Mouse (Mus musculus) liver, postnatal 0 days (tissue): ENCODE measurements around the gene Cbx4. TPM values are rescaled to one million over a fixed set of nuclear protein-coding genes. Genes with fewer than 3 reads are reported as not detected.

ENCODE experiments used
- ATAC-seq: fragments of 200-750 bp; cut with Nextera tagmentation; 2 replicates; pipeline ENCODE4 v1.8.0; 2017; ENCODE audit warnings: mild to moderate bottlenecking, moderate library complexity
- DNase-seq: peaks from one replicate; pipeline ENCODE4 v3.0.0-alpha.2; 2016
- H3K27ac ChIP-seq: fragments of 300-500 bp; sonication (generic); 2 replicates; pipeline ENCODE4 v1.5.1; 2014; ENCODE audit warnings: antibody characterized with exemption, moderate library complexity, mild to moderate bottlenecking, low read depth
- H3K27me3 ChIP-seq: fragments of 300-500 bp; sonication (generic); 2 replicates; pipeline ENCODE4 v1.6.1; 2014; ENCODE audit warnings: low read length, control low read depth, mixed read lengths; ENCODE audit not compliant: insufficient read depth
- H3K36me3 ChIP-seq: fragments of 300-500 bp; sonication (generic); replicated peaks from 2 replicates; pipeline ENCODE4 v1.6.1; 2014; ENCODE audit warnings: mild to moderate bottlenecking, control low read depth, low read length, moderate library complexity, mixed read lengths; ENCODE audit not compliant: insufficient read depth
- H3K4me1 ChIP-seq: fragments of 300-500 bp; sonication (generic); 2 replicates; pipeline ENCODE4 v1.6.1; 2014; ENCODE audit warnings: antibody characterized with exemption, mild to moderate bottlenecking, control low read depth; ENCODE audit not compliant: insufficient read depth
- H3K4me2 ChIP-seq: fragments of 300-500 bp; sonication (generic); 2 replicates; pipeline ENCODE4 v1.6.1; 2014; ENCODE audit warnings: low read depth, mild to moderate bottlenecking, low read length, moderate library complexity, mixed read lengths
- H3K4me3 ChIP-seq: fragments of 300-500 bp; sonication (generic); 2 replicates; pipeline ENCODE4 v1.5.1; 2014; ENCODE audit warnings: low read depth, low read length
- H3K9ac ChIP-seq: fragments of 300-500 bp; sonication (generic); replicated peaks from 2 replicates; pipeline ENCODE4 v1.6.1; 2014; ENCODE audit warnings: mild to moderate bottlenecking, moderate library complexity
- H3K9me3 ChIP-seq: fragments of 300-500 bp; sonication (generic); 2 replicates; pipeline ENCODE4 v1.6.1; 2016; ENCODE audit warnings: mild to moderate bottlenecking, control low read depth, low read length, mixed read lengths
- CTCF ChIP-seq: sonication (generic); IDR thresholded peaks from 2 replicates; pipeline ENCODE4 v1.5.1; 2016; ENCODE audit warnings: antibody characterized with exemption, low read depth
- EP300 ChIP-seq: IDR thresholded peaks from 2 replicates; pipeline ENCODE4 v1.6.1; 2016; ENCODE audit warnings: antibody characterized with exemption, low read depth, mild to moderate bottlenecking
- WGBS: fragments of 180-500 bp; shearing (Covaris S2); extraction: QIAGEN DNeasy Blood & Tissue Kit; methylation state at CpG from one replicate; pipeline ENCODE4 v1.1.7; 2014; ENCODE audit not compliant: insufficient replicate concordance; 5-methylcytosine and 5-hydroxymethylcytosine counted together
- polyA plus RNA-seq: library from polyadenylated mRNA; unstranded; fragments of >200 nt; fragmentation: Nextera tagmentation; extraction: Ambion mirVana; gene quantifications from 2 replicates; pipeline ENCODE4 v1.2.1, GENCODE M21; 2015

Gene Cbx4
- polyA plus RNA-seq, 1 experiment from 2014 or later, result 2.8 TPM

- WGBS, result 4% methylated on average over 35 of the region's 35 CpGs
- peak; percentile 67 for DNase-seq
- Histone ChIP-seq H3K4me1 (peaks cover 71% of the 10 kb centered on the region), H3K36me3 (0 out of 2 replicates have a peak, but pooled peaks cover under 1% of the 10 kb centered on the region), H3K9me3 (no peaks in the 10 kb centered on the region), H3K27ac (peak overlapping the region; percentile 95), H3K4me3 (peak overlapping the region; percentile 26), H3K27me3 (peaks cover 43% of the 10 kb centered on the region), H3K4me2 (peak overlapping the region; percentile 77), H3K9ac (0 out of 2 replicates have a peak overlapping the region, but pooled peaks have one; percentile 34)
- ATAC-seq, result no peak
- TF ChIP-seq CTCF, result peak; percentile 48
- TF ChIP-seq EP300, result no peak
These were observed 1.5 kb upstream of the Cbx4 start for GRCm38 (mm10) chr11:119087301-119088082.

GRCm38 (mm10) chr11:119085279-119086062 lies 550 bp downstream of the Cbx4 start:
- peaks cover 66% of the 10 kb centered on the region for H3K4me1 ChIP-seq
- H3K36me3 ChIP-seq, result peaks cover 19% of the 10 kb centered on the region
- peak overlapping the region; percentile 95 for H3K27ac ChIP-seq
- under 1% methylated on average over 55 of the region's 66 CpGs for WGBS
- ATAC-seq (peak; percentile 37), DNase-seq (peak; percentile 77)
- no peaks in the 10 kb centered on the region for H3K9me3 ChIP-seq
- peak overlapping the region; percentile 87 for H3K9ac ChIP-seq
- peak overlapping the region; percentile 77 for H3K4me2 ChIP-seq
- TF ChIP-seq EP300 (no peak), CTCF (no peak)
- peak overlapping the region; percentile 89 for H3K4me3 ChIP-seq
- H3K27me3 ChIP-seq, result peaks cover 37% of the 10 kb centered on the region

DNA sequence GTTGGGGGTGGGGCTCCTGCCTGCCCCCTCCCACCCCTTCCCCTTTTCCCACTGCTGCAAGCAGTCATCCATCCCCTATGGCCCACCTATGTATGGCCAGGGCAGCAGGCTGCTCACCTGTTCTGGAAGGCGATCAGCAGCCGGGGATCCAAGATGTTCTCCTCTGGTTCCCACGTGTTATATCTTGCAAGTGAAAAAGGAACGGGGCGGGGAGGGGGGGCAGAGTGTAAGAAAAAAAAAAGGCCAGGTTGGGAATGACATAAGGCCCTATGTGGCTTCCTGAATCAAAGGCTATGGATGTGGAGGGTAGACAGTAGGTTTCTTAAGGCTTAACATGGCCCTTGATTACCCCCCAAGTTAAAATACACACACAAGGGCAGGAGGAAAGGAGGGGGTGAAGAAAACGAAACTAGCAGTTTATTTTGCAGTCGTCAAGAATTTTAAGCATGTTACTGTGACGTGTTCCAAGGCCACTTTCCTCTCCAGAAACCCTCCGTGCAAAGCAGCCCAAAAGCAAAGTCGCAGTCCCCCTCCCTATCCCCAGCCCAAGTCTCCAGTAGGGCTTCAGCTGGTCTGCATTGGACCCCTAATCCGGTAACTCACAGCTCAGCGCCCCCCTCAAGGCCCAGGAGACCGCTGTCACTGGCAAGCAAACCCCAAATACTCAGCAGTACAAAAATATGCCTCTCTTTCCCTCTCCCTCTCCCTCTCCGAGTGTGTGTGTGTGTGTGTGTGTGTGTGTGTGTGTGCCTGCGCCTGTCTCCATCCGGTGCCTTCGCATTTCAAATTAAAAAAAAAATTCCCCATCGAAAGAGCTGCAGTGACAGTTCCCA lies 1.4 kb downstream of the Cbx4 start:
- peak overlapping the region; percentile 89 for H3K4me3 ChIP-seq
- no peak for ATAC-seq
- no peaks in the 10 kb centered on the region for H3K9me3 ChIP-seq
- peak overlapping the region; percentile 87 for H3K9ac ChIP-seq
- H3K4me2 ChIP-seq, result peak overlapping the region; percentile 77
- peaks cover 24% of the 10 kb centered on the region for H3K36me3 ChIP-seq
- 3% methylated on average over 18 of the region's 18 CpGs for WGBS
- H3K27me3 ChIP-seq, result peaks cover 29% of the 10 kb centered on the region
- H3K27ac ChIP-seq, result peak overlapping the region; percentile 95
- DNase-seq, result peak; percentile 41
- H3K4me1 ChIP-seq, result peaks cover 61% of the 10 kb centered on the region
- TF ChIP-seq EP300, result no peak
- TF ChIP-seq CTCF, result no peak

DNA sequence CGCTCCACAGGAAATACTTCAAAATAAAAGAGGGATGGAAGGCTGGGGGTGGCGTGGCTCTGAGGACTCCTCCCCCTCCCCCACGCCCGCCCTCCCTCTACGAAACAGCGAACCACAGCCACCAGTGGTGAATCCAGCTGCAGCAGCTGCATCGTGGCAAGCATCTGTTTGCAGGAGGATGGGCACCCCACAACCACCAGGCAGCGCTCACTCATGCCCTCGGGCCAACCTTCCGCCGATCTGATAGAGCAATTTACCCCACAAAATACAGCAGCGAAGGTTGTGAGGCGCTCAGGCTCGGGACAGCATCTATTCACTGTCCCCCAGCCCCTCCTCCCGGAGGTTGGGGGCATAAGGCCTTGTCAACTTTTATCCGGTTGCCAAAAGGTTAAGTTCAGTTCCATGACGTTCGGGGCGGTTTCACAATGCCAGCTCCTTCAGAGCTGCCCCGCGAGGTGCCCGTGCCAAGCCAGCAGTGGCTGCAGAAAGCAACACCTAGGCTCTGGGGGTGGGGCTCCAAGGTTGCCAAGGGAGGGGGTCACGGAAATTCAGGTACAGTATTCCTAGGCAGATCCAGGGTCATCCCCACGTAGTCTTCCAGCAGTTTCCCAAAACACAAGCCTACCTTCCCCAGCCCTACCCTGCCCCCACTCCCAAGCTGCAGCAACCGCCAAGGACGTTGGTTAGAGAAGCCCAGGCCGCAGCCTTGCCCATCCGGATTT lies 2.1 kb downstream of the Cbx4 start:
- H3K36me3 ChIP-seq, result peaks cover 24% of the 10 kb centered on the region
- H3K4me2 ChIP-seq, result peak overlapping the region; percentile 77
- DNase-seq (peak; percentile 61), ATAC-seq (no peak)
- TF ChIP-seq EP300 (no peak), CTCF (peak; percentile 39)
- peak overlapping the region; percentile 89 for H3K4me3 ChIP-seq
- peaks cover 21% of the 10 kb centered on the region for H3K27me3 ChIP-seq
- H3K4me1 ChIP-seq, result peaks cover 61% of the 10 kb centered on the region
- WGBS, result 5% methylated on average over 28 of the region's 28 CpGs
- H3K9ac ChIP-seq, result peak overlapping the region; percentile 87
- peak overlapping the region; percentile 95 for H3K27ac ChIP-seq
- H3K9me3 ChIP-seq, result no peaks in the 10 kb centered on the region
